Mouse (Mus musculus): Measurements from ENCODE around the gene F3.

GRCm38 (mm10) chr3:121719701-121720100 is 3.6 kb upstream of the F3 start:
- no peak for TF ChIP-seq ETS1 (IDR thresholded peaks at IDR 0.05; ENCODE audit: low read depth, low read length)
- no peak for TF ChIP-seq POLR2A (IDR thresholded peaks at IDR 0.05; ENCODE audit: control insufficient read depth in 1 of 2, insufficient read depth in 1 of 2, low read depth in 1 of 2, low read length in 2 of 2, poor library complexity in 1 of 2)

Data from MEL (cell line).